Mouse (Mus musculus) G1E (cell line): ENCODE results near the gene Lhx4.

Experiments
- CTCF ChIP-seq: IDR thresholded peaks from 2 replicates; pipeline ENCODE4 v1.5.1; 2012; ENCODE audit warnings: low read depth, low read length, inconsistent platforms, mixed read lengths
- GATA1 ChIP-seq: IDR thresholded peaks from 2 replicates; pipeline ENCODE4 v1.6.1; 2012; ENCODE audit warnings: borderline replicate concordance, low read length, inconsistent platforms, mixed read lengths

DNA sequence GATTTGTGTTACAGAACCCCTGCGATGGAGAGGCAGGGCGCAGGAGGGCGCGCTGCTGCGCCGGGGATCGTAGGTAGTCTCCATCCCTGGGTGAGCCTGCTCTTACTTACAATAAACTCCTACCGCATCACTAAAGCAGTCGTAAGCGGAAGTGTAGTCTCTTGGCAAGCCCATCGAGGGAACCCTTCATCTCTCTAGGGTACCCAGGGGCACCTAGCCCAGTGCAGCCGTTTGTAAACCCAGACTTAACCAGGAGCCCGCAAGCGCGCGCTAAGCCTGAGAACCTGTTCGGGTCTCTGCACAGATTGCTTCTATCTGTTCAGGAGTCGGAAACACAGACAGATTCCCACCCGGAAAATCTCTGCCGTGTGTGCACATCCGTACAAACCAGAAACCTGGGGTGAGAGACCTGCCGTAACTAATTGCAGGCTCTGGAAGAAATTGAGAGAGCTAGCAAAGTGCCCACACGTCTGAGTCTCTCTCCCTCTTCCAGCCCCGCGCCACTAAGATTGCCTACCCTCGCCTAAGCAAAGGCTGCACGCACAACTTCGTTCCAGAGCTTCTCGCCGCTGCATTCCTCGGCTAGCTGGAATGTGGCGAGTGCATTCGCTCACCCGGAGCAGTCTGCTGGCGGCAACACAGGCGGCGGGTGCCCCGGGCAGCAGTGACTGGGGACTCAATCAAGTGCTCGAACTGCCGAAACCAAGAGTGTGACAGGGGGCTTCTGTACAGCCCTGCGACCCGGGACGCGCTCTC is 10.7 kb downstream of the Lhx4 start:
- TF ChIP-seq CTCF (no peak), GATA1 (no peak)
